Mouse (Mus musculus): ENCODE measurements around the gene Nol3. TPM values are rescaled to one million over a fixed set of nuclear protein-coding genes. Genes with fewer than 3 reads are reported as not detected.

Nol3 gene
- total RNA-seq, 4 experiments from 2014 or later, result 23.7 to 28.3 (median 27.1) TPM

DNA sequence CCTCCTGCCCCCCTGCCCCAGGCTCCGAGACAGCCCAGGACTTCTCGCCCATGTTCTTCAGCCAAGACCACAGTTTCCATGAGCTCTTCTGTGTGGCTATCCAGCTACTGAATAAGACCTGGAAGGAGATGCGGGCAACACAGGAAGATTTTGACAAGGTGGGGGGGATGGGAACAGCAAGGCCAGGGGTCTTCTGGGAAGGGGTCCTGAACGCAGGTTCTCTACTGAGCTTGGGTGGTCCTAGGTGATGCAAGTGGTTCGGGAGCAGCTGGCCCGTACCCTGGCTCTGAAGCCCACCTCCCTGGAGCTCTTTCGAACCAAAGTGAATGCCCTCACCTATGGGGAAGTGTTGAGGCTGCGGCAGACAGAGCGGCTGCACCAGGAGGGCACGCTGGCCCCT, 32.5 kb downstream of the Nol3 start:
- DNase-seq (ENCODE audit: low spot score), result no peak

GRCm38 (mm10) chr8:105309142-105309847, 33.4 kb downstream of the Nol3 start:
- no peak for DNase-seq (ENCODE audit: low spot score)

DNA sequence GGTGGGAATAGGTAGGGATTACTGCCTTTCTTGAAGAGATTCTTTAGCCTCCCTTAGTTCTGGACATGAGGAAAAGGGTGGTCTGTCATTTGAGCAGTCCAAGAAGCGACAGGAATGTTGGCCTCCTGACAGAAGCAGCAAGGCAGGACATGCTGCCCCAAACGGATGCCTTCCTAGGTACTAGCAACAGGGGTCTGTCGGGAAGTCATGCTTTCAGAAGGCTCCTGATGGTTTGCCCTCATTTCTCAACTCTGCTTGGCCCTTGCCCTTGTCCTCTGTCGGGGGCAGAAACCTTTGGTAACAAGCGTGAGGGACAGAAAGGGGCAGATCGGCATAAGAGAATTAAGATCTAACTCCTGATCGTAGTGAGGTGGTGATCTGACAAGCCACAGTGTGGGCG, 34.2 kb downstream of the Nol3 start:
- no peak for DNase-seq (ENCODE audit: low spot score)

GRCm38 (mm10) chr8:105311718-105312117, 35.8 kb downstream of the Nol3 start:
- no peak for DNase-seq (ENCODE audit: low spot score)

DNA sequence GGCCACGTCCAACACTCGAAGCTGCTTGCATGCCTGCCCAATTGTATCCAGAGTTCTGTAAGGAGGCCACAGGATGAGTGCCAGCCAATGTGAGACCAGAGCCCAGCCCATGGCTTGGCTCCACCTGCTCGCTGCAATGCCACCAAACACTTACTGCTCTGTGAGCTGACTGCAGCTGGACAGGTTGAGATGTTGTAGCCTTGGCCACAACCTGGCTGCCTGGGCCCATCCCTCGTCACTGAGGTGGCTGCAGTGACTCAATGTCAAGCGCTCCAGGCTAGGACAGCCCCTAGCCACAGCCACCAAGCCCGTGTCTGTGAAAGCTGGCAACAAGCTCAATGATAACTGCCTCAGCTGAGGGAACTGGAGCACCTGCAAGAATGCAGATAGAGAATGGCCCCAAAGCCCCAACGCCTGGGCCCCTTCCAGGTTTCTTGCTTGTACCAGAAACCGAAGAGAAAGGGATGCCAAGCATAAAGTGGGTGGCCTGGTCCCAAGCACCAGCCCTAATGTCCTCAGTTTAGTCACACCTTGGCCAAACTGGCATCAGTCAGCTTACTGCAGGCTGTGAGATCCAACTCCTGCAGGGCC, 37.0 kb downstream of the Nol3 start:
- no peak for DNase-seq (ENCODE audit: low spot score)

GRCm38 (mm10) chr8:105313622-105314402, 37.9 kb downstream of the Nol3 start:
- no peak for DNase-seq (ENCODE audit: low spot score)

- DNase-seq (ENCODE audit: low spot score), result no peak
Observed at GRCm38 (mm10) chr8:105315073-105315769, 39.3 kb downstream of the Nol3 start.

DNA sequence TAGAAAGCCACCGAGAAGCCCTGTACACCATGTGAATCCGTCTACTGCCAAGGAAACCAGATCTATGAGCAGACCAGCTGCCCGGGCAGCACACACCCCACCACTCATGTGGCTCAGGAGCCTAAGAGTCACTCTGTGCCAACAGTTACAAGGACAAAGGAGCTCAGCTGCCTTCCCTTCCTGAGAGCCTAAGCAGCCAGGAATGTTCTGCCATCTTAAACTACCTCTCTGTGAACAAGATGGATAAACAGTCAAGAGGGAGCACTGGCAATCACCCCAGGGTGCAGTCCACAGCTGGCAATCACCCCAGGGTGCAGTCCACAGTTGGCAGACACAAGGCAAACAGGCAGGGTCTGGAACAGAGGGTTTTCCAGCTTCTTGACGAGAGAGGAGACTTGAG, 42.0 kb downstream of the Nol3 start:
- DNase-seq (ENCODE audit: low spot score), result no peak

DNA sequence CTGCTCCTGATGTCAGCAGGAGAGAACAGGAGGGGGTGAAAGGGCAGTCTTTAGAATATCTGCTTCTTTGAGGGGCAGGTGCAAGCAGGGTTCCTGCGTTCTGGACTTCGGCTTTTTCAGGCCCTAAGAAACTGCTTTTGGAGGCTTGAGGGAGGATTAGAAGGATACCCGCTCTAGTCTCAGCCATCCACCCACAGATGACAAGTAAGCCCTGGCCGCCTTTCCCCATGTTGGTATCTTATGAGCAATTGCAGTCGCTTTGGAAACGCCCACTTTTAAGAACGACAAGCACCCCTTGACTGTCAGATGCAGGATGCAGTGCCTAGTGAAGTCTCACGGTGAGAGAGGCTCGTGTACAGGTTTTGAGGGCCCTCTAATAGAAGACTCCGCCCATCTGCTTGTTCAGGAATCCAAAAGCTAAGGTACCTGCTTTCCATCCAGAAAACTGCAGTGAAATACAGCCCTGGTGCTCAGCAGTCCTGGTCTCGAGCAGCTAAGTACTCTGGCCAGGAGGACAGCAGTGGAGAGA, 42.8 kb downstream of the Nol3 start:
- DNase-seq (ENCODE audit: low spot score), result no peak

GRCm38 (mm10) chr8:105323183-105323582, 47.2 kb downstream of the Nol3 start:
- DNase-seq (ENCODE audit: low spot score), result no peak

GRCm38 (mm10) chr8:105325641-105326093, 49.7 kb downstream of the Nol3 start:
- DNase-seq (ENCODE audit: low spot score), result no peak

DNA sequence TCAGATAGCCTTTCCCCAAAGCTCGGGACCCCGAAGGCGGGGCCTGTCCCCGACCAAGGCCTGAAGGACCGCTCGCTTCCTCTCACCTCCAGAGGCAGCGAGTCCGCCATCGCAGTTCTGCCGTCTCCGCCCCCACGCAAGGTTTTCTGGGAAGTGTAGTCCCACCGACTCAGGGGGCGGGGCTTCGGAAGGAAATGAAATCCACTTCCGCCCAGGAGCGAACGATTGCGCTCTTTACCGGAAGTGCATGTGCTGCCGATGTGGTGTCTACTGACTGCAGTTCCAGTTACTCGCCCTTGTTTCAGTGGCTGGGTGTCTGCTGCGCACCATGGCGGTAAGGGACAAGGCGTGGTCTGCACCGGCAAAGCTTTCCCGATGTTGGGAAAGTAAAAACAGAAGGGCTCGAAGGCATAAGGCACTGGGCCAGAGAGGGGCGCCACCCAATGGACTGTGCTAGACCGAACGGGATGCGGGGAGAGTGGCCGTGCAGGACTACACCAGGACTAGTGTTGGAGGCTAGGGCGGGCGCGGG, 50.3 kb downstream of the Nol3 start, which contains the start of the genes Lrrc29 and Tmem208:
TSS of gene Lrrc29 (minus strand) at position 138 of the 532 bp plus-strand sequence.
TSS of gene Tmem208 (plus strand) at position 214 of the 532 bp plus-strand sequence.
- peak; percentile 97 for DNase-seq (ENCODE audit: low spot score)

DNA sequence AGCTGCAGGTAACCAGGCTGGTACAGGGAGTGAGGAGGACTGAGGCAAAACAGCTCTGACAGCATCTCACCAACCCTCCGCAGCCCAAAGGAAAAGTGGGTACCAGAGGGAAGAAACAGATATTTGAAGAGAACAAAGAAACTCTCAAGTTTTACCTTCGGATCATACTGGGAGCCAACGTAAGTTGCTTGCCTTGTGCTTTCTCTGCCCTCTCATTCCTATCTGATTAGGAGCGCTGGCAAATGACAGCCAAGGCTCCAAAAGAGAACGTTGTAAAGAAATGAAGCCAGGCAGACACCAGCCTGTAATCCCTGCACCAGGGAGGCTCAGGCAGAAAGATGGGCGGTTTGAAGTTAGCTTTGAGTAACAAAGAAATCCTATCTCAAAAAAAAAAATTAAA, 51.0 kb downstream of the Nol3 start:
- no peak for DNase-seq (ENCODE audit: low spot score)

DNA sequence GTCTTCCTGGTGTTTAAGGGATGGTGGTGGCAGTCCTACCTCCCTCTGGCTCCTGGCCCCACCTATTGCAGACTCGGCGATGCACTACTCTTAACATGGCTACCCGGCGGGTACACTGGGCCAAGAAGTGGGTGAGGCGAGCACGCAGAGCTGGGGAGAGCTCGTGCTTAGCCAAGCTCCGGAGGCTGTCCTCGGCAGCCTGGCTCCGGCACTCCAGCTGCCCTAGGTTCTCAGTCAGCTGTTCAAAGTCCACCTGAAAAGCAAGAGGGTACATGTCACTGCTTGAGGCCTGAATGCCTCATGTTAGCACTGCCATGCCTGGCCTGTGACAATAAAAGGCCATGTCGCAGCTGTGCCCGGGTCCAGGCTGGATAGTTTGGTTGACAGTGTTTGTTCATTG, 54.4 kb downstream of the Nol3 start:
- DNase-seq (ENCODE audit: low spot score), result no peak

DNA sequence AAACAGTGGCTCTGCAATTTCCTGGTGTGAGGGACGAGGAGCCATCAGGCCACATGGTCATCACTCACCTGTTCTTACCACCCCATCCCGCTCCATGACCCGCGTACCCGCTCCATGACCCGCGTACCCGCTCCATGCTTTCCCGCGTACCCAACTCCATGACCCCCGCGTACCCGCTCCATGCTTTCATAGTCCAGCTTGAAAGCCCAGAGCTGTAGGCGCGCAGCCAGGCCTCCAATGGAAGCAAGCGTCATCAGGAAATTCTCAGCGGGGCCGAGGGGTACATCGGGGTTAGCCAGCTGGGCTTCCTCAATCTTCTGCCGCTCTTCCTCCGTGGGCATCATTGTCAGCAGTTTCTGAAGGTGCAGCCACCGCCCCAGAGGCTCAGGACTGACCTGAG, 55.5 kb downstream of the Nol3 start:
- no peak for DNase-seq (ENCODE audit: low spot score)

Small RNA genes lying within 50 kb of the gene (microRNA-seq; reads per million reads assigned to microRNA genes)
- gene Gm27320, result not detected
- gene Mir328, result 1,878 reads per million, percentile 87 among the genes with 10 or more reads in this experiment

Other genes with a start within 250 kb of the Nol3 start
- under 1 TPM in 1 of 4 experiments, not detected in 3; 0.16 TPM for gene Ces3a, start 227.5 kb upstream of the Nol3 start, total RNA-seq (2022)
- gene Ces3b, start 192.4 kb upstream of the Nol3 start, total RNA-seq (2022), result under 1 TPM in 2 of 4 experiments, not detected in 2; 0.26 to 0.33 TPM
- gene Ces4a, start 144.3 kb upstream of the Nol3 start, total RNA-seq (2022), result not detected
- gene Cbfb, start 105.5 kb upstream of the Nol3 start, total RNA-seq (2022), result 10 to 100 TPM; 19.2 to 21.8 (median 21.0) TPM
- 10 to 100 TPM; 14.4 to 20.9 (median 17.4) TPM for gene D230025D16Rik, start 51.0 kb upstream of the Nol3 start, total RNA-seq (2022)
- 1 to 10 TPM; 2.5 to 3.8 (median 3.4) TPM for gene B3gnt9, start 21.0 kb upstream of the Nol3 start, total RNA-seq (2022)
- gene Tradd, start 11.5 kb upstream of the Nol3 start, total RNA-seq (2022), result 1 to 10 TPM; 3.7 to 5.7 (median 5.2) TPM
- 1 to 10 TPM; 2.0 to 2.6 (median 2.5) TPM for gene Fbxl8, start 11.5 kb upstream of the Nol3 start, total RNA-seq (2022)
- 1 to 10 TPM; 3.3 to 5.0 (median 4.5) TPM for gene Hsf4, start 6.3 kb upstream of the Nol3 start, total RNA-seq (2022)
- gene 4931428F04Rik, start 13.7 kb downstream of the Nol3 start, total RNA-seq (2022), result 1 to 10 TPM; 1.1 to 1.6 (median 1.5) TPM
- gene Exoc3l, start 20.0 kb downstream of the Nol3 start, total RNA-seq (2022), result 1 to 10 TPM; 3.6 to 6.2 (median 4.8) TPM
- gene E2f4, start 21.5 kb downstream of the Nol3 start, total RNA-seq (2022), result 10 to 100 TPM; 18.7 to 21.9 (median 21.4) TPM
- gene Elmo3, start 29.5 kb downstream of the Nol3 start, total RNA-seq (2022), result 1 to 10 TPM in 3 of 4 experiments, under 1 TPM in 1; 0.75 to 1.8 (median 1.3) TPM
- 1 to 10 TPM in 2 of 4 experiments, under 1 TPM in 2; 0.69 to 1.8 (median 1.1) TPM for gene Lrrc29, start 50.1 kb downstream of the Nol3 start, total RNA-seq (2022)
- 10 to 100 TPM; 23.9 to 28.1 (median 26.0) TPM for gene Tmem208, start 50.2 kb downstream of the Nol3 start, total RNA-seq (2022)
- gene Fhod1, start 71.8 kb downstream of the Nol3 start, total RNA-seq (2022), result 1 to 10 TPM; 5.8 to 8.1 (median 6.3) TPM
- under 1 TPM; 0.41 to 0.79 (median 0.48) TPM for gene Slc9a5, start 72.7 kb downstream of the Nol3 start, total RNA-seq (2022)
- not detected for gene Plekhg4, start 97.1 kb downstream of the Nol3 start, total RNA-seq (2022)
- under 1 TPM in 3 of 4 experiments, not detected in 1; 0.11 to 0.31 (median 0.28) TPM for gene Kctd19, start 137.4 kb downstream of the Nol3 start, total RNA-seq (2022)
- under 1 TPM; 0.19 to 0.56 (median 0.45) TPM for gene Lrrc36, start 137.4 kb downstream of the Nol3 start, total RNA-seq (2022)
- 10 to 100 TPM; 25.8 to 42.5 (median 34.9) TPM for gene Tppp3, start 195.4 kb downstream of the Nol3 start, total RNA-seq (2022)
- gene Zdhhc1, start 220.8 kb downstream of the Nol3 start, total RNA-seq (2022), result 10 to 100 TPM; 13.0 to 15.3 (median 13.5) TPM
- gene Hsd11b2, start 242.6 kb downstream of the Nol3 start, total RNA-seq (2022), result under 1 TPM in 1 of 4 experiments, not detected in 3; 0.22 TPM

Measured in heart, adult 8-10 months (tissue).